Mouse (Mus musculus) spleen, adult 2 months (tissue): ENCODE measurements around the gene Shank3.

Experiments
- CTCF ChIP-seq: fragments of 200-500 bp; IDR thresholded peaks from 2 replicates; pipeline ENCODE4 v1.5.1; 2011; ENCODE audit warnings: mild to moderate bottlenecking, inconsistent platforms; ENCODE audit not compliant: insufficient read depth, insufficient read length, insufficient replicate concordance; ENCODE audit errors: extremely low read depth
- POLR2A ChIP-seq: fragments of 200-500 bp; IDR thresholded peaks from 2 replicates; pipeline ENCODE4 v1.6.1; 2011; ENCODE audit warnings: low read depth, low read length, inconsistent platforms

GRCm38 (mm10) chr15:89473370-89473769 lies 26.1 kb upstream of the Shank3 start:
- TF ChIP-seq POLR2A, result no peak
- TF ChIP-seq CTCF, result no peak
